Mouse (Mus musculus) heart, adult 2 months (tissue): ENCODE results near the gene Ift88.

ENCODE experiments used
- CTCF ChIP-seq: fragments of 200-600 bp; IDR thresholded peaks from 2 replicates; pipeline ENCODE4 v1.8.1; 2022; ENCODE audit warnings: antibody characterized with exemption, mild to moderate bottlenecking, moderate library complexity
- POLR2A ChIP-seq: fragments of 200-500 bp; IDR thresholded peaks from 2 replicates; pipeline ENCODE4 v1.6.1; 2011; ENCODE audit warnings: mild to moderate bottlenecking, low read depth, low read length, control low read depth; ENCODE audit not compliant: insufficient read depth

DNA sequence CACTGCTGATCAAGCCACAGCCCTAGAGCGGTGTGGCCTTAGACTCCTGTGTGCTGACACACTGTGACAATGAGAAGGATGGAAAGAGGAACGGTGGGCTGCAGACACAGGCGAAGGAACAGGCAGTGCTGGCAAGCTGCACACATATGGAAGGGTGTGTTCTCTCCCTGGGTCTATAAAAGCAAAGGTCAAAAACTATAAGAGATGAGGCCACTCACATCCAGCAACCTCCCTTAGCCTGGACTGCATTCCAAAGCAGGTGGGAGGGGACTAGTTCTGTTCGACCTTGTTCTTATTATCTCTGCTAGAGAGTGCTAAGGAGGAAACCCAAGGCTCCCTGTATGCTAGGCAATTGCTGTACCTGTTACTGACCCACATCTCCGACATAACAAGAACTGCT is 31.6 kb upstream of the Ift88 start:
- TF ChIP-seq POLR2A (no peak), CTCF (no peak)
